Mouse (Mus musculus): ENCODE data around the gene Pum3.

The Pum3 gene

DNA sequence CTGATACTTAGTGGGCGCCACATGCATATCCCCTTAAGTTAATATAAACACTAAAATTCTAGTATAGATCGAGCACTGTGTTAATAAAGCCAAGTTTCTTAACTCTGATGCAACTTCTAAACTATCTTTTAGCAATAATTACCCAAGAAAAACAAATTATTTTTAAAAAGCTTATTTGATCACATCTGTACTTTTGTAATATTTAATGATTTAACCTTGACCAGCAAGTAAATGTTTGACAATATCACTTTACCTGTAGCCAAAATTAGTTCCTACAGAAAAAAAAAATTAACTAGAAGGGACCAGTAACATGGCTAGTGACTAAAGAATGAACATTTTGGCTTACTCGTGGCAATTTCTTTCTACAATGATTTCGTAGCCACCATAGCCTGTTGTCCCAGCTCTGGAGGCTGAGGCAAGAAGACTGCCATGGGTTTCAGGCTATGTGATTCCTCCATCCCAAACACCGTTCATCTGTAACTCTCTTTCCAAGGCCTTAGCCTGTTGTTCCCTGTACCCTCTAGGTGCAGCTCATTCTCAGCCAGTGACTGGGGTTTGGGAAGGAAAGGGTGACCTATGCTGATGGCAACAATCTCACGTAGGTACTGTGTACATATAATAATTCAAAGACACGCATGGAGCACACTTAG, 35.2 kb downstream of the Pum3 start:
- in situ Hi-C loops (cut with MboI, MseI) = no loop called here

- in situ Hi-C loops (cut with MboI, MseI) = no loop called here
Observed at GRCm38 (mm10) chr19:27392431-27392830, 37.2 kb downstream of the Pum3 start.

- in situ Hi-C loops (cut with MboI, MseI) = no loop called here
Observed at GRCm38 (mm10) chr19:27391344-27391743, 38.3 kb downstream of the Pum3 start.

DNA sequence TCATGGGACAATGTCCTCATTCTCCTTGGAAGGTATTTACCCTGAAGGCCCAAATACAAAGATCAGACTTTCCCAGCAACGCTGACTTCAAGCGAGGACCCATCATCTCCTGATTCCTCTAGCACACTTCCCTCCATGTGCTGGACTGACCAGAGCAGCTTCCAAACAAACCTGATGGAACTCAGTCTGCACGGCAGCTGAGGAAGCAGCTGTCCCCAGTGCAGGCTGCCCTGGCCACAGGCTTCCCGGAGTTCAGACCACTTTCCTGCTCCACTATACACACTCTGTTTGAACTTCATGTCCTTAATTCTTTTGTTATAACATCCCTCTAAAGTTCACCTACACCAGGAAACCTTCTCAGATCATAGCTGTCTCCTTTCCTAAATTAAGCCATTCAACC, 40.1 kb downstream of the Pum3 start:
- in situ Hi-C loops (cut with MboI, MseI) = loop anchor here in 1 of 2 experiments (5.0 kb wide), 1 partner anchor 33 kb away; no protein-coding TSS in a partner anchor

- in situ Hi-C loops (cut with MboI, MseI) = loop anchor here in 1 of 2 experiments (5.0 kb wide), 1 partner anchor 37 kb away; no protein-coding TSS in a partner anchor
Observed at GRCm38 (mm10) chr19:27385304-27385703, 44.3 kb downstream of the Pum3 start.

DNA sequence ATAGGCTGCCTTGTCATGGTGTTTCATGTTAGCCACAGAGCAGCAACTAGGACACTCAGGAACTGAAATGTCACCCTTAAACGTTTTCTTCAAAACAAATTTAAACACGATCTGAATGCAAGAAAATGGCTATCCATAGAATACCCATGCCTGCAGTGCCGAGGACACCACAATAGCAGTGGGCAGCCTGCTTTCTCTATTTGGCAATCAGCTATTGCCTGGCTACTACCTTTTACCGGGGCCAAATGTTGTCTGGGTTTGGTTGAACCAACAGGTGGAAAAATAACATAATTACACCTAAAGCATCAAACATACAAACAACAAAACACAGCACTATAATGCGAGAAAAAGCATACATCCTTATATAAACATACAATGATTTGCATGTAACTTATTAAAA, 46.4 kb downstream of the Pum3 start:
- in situ Hi-C loops (cut with MboI, MseI) = no loop called here

GRCm38 (mm10) chr19:27382131-27382530, 47.5 kb downstream of the Pum3 start:
- in situ Hi-C loops (cut with MboI, MseI) = no loop called here

DNA sequence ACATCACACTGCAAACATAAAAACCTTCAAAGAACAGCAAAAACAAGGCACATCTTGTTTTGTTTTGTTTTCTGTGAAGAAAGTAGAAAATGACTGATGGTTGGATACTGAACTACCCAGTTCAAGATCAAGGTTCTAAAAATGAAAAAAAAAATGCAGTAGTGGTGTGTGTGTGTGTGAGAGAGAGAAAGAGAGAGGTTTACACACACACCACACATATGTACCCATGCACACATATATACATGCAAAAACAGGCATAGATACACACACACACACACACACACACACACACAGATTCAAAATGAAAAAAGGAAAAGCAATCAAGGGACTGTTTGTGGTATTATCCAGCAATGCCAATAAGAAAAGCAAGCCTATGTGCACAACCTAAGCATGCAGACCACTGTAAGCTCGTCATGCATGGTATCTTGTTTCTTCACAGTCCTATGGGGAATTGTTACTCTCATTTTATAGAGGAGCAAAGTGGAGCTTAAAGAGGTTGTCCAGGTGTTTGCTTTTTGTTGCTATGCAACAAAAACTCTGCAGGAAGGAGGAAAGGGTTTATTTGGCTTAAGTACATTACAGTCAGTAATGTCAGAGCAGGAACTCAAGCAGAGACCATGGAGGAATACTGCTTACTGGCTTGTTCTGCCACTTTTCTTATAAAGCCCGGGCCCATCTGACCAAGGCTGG, 49.8 kb downstream of the Pum3 start:
- in situ Hi-C loops (cut with MboI, MseI) = no loop called here

DNA sequence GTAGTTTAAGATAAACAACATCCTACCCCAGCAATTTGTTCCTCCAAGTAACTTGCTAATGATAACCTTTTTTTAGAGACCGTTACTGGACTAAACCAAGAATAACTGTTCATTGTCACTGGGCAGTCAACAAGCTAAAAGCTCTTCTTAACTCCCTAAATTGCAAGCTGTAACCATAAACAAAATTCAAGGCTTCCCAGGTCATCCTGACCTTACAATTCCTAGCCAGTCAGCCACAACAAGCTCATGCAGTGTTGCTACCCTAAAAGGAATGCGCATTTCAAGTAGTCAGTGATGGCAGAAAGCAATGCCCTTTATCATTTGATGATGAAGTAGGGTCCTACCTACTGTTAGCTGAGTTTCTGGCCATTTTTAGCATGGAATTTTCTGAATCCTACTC, 58.8 kb downstream of the Pum3 start:
- in situ Hi-C loops (cut with MboI, MseI) = no loop called here

DNA sequence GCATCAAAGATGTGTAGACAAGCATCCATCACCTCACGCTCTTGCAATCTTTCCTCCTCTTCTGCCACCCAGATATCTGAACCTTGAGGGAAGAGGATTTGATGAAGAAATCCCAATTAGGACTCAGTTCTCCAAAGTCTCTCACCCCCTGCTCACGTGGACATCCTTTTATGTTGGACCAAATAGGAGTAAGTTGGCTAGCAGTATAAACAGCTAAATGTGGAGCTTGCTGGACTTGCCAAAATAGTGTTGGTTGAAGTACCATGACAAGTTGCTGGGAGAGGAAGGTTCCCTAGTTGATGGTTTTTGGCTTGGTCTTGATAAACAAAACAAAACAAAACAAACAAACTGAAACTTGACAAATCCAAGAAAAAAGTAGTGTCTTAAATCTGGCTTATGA, 59.5 kb downstream of the Pum3 start:
- in situ Hi-C loops (cut with MboI, MseI) = no loop called here

DNA sequence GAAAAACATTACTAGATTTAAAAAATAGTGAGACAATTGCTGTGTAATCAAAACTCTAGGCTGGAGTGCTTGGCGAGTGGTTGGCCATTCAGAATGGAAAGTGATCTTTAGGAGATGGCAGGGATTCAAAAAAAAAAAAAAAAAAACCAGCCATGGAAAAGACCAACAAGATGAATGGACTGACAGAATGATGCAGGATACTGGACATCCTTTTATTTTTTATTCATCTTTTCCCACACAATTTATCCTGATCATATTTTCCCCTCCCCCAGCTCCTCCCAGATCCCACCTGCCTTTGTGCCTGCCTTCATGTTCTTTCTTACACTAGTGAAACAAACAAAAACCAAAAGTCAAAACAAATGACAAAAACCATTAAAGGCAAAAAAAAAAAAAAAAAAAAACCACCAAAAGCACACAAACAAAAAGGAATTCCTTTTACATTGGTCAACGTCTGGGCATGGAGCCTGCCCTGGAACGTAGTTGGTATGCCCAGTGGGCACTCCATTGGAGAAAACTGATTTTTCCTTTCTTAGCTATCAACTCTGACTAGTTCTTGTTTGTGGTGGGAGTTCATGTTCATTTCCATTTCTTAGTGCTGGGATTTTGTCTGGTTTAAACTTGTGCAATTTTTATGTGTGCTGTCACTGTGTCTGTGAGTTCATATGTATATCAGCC, 60.0 kb downstream of the Pum3 start:
- in situ Hi-C loops (cut with MboI, MseI) = no loop called here

DNA sequence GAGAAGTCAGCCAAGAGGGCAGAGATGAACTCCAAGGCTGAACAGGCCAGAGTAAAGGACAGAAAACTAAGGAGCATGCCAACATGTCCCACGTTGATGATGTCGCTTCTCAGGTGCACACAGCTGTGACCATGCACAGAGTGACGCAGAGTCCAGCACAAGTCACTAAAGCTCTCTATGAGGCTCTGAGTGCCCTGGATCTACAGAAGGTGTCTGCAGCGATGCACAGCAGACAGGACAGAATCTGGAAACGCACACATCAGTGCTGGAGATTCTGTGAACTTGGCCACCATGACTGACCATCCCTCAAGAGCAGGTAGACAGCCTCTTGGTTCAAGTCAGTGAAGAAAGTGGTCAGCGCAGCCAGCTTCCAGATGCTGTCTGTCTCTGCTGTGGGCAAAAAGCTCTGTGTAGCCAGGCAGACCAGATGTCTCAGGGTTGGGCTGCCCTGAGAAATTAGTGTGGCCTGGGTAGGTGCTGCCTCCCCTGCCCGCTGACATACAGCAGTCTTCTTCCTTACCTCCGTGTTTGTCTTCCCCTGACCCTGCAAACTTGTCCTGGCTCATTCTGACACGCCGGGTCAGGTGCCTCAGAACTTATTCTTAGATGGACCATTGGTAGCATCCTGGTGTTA, 63.4 kb downstream of the Pum3 start:
- in situ Hi-C loops (cut with MboI, MseI) = no loop called here

DNA sequence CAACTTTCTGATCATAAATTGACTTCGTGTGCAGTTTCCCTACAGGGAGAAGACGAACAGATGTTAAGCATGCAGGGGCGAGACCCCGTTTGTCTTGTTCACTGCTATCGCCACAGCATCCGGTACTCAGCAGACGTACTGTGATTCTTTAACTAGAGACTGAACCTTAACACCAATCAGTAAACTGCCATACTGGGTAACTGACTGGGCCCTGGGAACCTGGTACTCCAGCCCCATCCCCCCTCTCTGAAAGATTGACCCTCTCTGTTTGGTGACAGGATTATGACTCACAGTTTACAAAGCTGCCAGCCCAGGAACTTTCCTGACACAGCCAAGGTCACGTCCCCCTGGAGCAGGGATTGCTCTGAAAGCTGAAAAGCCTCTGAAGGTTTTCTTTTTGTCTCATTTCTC, 65.1 kb downstream of the Pum3 start:
- in situ Hi-C loops (cut with MboI, MseI) = no loop called here

GRCm38 (mm10) chr19:27363891-27364290, 65.7 kb downstream of the Pum3 start:
- in situ Hi-C loops (cut with MboI, MseI) = no loop called here

GRCm38 (mm10) chr19:27360381-27360780, 69.2 kb downstream of the Pum3 start:
- in situ Hi-C loops (cut with MboI, MseI) = no loop called here

DNA sequence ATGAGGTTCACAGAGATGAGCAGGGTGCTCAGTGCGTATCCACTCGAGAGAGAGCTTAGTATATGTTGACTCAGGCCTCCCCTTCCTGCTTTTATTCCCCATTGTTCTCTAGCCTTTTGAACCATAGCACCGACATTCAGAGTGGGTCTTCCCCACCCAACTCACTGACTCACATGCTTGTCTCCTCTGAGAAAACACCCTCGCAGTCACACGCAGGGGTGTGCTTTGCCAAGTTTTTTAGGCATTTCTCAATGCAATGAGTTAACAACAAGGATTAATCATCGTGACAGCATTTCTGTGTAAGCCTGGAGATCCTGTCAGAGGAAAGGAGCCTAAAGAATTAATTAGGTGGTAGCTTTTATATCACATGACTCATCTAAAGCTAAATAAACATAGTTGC, 77.9 kb downstream of the Pum3 start:
- in situ Hi-C loops (cut with MboI, MseI) = no loop called here

- in situ Hi-C loops (cut with MboI, MseI) = no loop called here
Observed at GRCm38 (mm10) chr19:27346501-27346900, 83.1 kb downstream of the Pum3 start.

Measured in T-helper 17 cell (primary cell).